Mouse (Mus musculus): ENCODE data around the gene Trpc7.

Trpc7 gene

DNA sequence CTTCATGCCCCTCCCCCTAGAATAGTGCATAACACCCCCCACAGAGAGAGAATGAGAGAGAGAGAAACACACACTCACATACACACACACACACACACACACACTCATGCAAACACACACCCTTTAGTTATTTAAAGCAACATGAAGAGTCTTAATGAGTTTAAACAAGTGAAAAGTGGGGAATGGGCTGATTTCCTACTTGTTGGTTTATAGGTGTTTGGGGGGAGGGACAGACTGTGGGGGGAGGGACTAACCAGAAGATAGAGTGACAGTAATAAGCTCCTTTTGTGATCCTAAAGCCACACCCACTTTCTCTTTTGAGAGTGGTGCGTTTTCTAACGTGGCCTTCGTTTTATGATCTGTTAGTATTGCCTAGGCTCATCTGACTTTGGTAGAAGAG is at the start of gene Trpc7:
TSS of gene Trpc7 (minus strand) at position 101 of the 400 bp plus-strand sequence.
- no peak for DNase-seq (ENCODE audit: low spot score in 2 of 2)

DNA sequence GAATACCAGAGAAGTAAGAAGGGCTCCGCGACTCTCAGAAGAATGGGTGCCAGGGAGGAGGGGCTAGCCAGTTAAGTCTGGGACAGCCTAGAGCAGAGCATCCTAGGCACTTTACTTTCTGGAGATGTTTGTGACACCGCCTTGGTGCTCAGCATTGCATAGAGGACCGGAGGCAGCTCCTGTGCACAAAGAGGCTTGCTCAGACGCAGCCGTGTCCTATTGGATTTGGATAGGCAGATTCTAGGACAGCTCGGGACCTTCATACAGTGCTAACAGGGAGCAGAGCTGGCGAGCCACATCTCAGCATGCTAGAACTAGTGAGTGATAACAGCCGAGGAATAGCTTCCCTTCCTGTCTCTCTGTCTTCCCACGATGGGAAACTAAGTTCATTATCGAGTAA is 43.5 kb upstream of the Trpc7 start:
- DNase-seq (ENCODE audit: low spot score in 2 of 2) = no peak

DNA sequence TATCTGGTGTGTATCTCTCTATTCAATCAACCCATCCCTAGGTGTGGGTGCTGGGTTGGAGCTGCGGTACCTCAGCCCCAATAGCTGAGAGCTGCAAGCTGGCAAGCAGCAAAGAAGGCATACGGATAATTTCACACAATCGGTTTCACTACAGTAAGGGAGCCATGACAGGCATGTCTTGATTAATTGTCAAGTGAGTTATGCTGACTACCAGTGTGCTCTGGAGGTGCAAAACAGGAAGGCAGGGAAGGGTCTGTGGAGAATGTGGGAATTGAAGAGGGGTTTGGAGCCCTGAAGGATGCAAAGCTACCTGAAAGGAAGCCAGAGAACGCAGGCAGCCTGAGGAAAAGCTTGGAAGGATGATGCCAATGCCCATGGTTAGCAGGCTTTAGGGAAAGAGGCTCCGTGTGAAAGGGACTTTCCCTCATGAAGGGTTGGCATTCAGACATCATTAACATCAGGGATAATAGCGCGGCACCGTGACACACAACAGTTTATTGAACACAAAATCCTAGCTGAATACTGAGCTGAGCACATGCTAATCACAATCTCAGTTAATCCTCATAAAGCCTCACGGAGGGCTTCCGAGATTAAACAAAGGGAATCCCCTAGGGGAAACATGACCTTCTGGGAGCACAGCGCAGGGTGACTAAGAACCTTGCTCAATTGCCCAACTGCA is 38.2 kb upstream of the Trpc7 start:
- no peak for DNase-seq (ENCODE audit: low spot score in 2 of 2)

DNA sequence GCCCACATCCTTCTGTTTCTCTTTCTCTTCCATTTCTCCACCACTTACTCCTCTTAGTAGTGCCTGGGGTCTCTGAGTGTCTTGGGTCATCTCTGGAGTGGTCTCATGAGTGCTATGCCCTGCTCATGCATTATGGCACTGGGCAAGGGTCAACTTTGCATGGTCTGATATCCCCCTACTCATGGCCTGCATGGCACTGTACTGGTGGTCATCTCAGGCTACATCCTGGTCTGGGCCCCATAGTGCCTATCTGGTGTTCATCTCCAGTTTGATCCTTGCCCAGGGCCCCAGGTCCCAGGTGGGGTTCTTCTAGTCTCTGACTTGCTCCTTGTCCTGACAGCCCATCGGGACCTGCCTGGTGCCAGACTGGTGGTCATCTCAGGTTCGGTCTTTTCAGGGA is 34.6 kb upstream of the Trpc7 start:
- no peak for DNase-seq (ENCODE audit: low spot score in 2 of 2)

DNA sequence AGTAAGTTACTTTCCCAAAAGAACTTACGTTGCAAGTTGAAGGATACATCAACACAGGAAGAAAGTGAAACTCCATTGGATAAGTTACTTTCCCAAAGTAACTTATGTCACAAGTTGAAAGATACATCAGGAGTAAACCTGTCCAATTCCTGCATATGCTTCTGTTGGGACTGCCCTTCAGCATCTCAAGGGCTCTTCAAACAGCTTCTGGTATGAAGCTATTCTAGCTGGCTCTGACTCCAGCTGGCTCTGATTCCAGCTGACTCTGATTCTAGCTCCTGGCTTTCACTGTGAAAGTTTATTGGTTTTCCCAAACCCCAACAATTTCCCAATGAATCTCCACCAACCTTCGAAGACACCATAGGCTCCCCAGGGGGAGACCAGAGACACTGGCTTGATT is 27.2 kb upstream of the Trpc7 start:
- no peak for DNase-seq (ENCODE audit: low spot score in 2 of 2)

DNA sequence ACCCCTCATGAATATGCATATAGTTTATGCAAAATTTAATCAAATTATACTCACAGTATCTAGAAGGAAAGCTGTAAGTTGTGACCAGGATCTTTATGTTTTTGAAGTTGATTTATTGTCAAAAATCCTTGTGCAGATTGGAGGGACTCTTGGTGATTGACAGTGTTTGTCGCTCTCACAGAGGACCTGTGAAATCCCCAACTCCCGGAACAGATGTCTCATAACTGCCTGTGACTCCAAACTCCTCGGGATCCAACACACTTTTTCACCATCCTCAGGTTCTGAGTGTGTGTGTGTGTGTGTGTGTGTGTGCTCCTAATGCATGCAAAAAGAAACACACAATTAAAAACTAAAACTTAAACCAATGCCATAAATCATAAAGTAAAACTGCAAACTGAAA is 25.5 kb upstream of the Trpc7 start:
- no peak for DNase-seq (ENCODE audit: low spot score in 2 of 2)

DNA sequence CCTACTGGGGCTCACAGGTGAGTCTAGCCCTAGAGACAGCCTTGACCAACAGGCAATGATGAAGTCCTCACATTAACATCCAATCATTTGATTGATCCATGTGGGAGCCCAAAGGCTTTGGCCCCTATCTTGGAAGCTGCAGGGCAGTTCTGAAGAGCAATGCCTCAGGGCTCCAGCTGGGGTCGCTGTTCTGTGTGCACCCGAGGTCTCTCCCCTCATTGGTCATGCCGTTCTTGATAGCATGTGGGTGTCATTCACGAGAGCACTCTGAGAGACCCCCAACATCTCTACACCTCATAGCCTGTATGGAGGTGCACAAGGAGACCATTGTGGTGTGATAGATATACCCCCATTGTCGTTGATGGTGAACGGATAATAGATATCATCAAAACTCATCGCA is 18.9 kb upstream of the Trpc7 start:
- DNase-seq (ENCODE audit: low spot score in 2 of 2) = no peak

DNA sequence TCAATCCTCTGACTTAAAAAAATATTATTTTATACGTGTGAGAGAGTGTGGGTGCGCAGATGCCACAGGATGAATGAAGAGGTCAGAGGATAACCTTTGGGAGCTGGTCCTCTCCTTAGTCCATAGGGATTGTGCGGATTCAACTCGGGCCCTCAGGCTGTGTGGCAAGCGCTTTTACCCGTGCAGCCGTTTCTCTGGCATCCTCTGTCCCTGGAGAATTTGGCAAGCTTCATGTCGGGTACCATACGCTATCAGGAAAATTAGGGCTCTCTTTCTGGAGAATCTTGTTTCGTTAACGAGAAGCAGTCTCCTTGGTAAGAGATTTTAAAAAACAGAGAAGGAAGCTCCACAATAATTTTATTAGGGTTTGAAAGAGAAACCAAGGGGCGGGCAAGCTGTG is 15.3 kb upstream of the Trpc7 start:
- no peak for DNase-seq (ENCODE audit: low spot score in 2 of 2)

DNA sequence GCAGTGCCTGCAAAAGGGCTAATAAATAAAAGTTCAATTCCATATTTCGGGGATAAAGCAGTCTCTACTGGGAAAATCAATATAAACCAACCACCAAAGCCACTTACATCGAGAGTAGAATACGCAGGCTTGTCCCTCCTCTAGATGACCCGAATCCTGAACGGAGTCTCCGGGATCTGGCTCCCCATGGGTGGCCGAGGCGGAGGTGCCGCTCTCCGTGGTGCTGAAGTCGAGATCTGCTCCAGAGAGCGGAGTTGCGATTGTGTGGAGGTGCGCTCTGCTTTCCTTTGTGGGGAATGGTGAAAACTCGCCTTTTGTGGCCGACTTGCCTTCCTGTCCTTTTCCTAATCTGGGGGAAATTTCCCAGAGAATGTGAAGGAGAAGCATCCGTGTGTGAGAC is 407 bp downstream of the Trpc7 start:
- peak in 1 of 2 experiments; percentile 11 for DNase-seq (ENCODE audit: low spot score in 2 of 2)

DNA sequence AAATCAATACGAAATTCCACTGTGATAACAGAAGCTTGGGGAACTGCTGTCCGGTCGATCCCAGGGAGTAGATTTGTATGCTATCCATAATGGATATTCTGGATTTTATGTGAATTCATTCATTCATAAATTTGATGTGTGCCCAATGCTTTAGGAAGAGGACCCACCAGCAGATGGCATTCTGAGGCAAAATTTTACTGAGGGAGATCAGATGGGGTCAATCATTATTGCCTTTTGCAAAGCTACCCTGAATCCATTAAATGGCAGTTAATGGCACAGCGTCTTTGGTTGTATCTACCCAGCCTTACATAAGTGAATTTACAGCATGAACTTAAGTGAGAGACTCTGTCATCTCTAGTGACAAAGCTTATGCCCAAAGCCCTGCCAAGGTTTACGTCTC is 1.2 kb downstream of the Trpc7 start:
- DNase-seq (ENCODE audit: low spot score in 2 of 2) = peak in 1 of 2 experiments; percentile 12

DNA sequence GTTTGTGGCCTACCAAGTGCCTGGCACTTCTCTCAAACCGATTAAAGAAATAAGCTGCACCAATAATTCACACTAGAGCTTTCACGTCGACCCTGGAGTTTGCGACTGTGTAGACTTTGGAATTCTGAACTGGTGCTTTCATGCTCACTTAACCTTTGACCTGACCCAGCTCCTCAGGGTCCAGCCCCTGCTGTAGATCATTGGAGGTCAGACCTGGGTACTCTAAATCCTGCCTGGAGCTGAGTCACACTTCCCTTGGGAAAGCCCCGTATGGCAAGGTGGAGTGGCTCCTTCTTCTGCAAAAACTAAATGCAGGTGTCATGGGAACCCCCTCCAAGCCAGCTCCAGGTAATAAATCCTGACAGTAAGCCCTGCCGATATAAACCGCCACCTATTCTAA is 5.9 kb downstream of the Trpc7 start:
- no peak for DNase-seq (ENCODE audit: low spot score in 2 of 2)

DNA sequence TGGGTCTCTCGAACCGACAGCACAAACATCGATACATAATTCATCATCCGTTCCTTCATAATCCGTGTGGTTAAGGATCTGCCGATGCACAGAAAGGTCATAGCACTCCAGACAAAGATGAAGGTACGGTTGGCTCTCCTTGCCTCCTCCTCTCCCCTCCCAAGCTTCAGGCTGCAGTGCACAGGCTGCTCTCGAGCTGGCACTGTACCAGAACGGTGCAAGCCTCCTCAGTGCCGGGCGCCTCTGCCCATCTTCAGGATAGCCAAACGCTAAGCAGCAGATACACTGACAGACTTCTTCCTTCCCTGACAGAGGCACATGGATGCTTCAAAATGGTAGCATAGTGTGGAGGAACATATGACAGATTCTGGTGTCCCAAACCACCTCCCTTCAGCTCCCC is 12.9 kb downstream of the Trpc7 start:
- DNase-seq (ENCODE audit: low spot score in 2 of 2) = no peak

DNA sequence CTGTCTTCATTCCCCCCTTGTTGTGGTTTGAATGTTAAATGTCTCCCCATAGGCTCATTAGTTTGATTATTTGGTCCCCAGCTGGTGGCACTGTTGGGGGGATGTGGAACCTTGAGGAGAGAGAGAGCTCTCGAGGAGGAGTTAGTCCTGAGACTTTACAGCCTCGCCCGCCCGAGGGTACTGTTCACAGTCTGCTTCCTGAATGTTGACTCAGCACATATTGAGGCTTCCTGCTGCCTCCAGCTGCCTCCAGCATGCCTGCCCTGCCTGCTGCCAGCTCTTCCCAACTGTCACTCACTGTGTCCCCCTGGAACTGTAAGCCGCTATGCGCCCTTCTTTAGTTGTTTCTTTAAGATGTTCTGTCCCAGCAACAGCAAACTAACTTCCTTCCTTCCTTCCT is 31.2 kb downstream of the Trpc7 start:
- DNase-seq (ENCODE audit: low spot score in 2 of 2) = no peak

DNA sequence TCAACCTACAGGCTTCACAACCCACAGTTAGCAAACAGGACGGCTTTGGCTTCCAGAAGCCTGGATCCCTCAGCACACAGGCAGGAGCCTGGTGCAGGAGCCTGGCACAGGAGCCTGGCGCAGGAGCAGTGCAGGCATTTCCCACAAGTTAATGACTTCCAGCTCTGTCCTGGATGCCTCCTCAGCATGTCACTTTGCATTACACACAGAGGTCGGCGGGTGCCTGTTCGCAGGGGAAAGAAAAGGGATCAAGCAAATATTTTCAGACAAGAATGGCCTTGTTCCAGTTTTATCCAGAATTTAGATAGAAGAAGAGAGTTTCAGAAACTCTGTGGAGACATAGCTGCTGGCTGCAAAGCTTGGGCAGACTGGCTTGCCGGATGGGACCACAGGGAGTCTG is 33.8 kb downstream of the Trpc7 start:
- DNase-seq (ENCODE audit: low spot score in 2 of 2) = no peak

DNA sequence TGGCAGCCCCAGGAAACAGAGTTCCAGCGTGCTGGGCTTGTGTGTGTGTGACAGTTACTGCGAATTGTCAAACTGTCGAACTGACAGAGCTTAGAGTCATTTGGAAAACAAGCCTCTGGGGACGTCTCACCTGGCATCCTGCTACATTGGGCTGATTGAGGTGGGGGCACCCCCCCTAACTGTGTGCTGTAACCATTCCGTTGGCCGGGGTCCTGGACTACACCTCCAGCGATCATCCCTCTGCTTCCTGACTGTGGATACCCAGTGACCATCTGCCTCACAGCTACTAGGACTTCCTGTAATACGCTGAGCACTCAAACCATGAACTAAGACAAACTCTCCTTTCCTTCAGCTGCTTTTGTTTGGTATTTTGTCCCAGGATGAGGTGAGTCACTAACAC is 41.3 kb downstream of the Trpc7 start:
- DNase-seq (ENCODE audit: low spot score in 2 of 2) = no peak

DNA sequence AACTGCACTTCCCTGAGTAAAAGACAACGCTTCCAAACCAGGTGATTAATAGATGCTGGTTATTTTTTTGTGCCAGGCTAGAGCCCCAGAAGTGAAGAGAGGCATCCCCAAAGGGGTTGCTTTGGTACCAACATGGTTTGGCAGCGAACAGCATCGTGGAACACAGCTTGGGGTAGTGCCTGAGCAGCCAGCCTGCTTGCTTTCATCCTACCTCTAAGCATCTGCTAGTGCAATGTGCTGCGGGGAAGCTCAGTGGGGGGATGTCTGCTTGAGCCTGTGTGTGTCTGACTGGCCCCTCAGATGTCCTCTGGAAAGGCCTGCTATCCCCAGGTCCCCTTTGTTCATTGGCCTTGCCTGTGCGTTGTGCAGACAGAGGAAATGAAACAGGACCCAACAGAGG is 42.4 kb downstream of the Trpc7 start:
- DNase-seq (ENCODE audit: low spot score in 2 of 2) = no peak

DNA sequence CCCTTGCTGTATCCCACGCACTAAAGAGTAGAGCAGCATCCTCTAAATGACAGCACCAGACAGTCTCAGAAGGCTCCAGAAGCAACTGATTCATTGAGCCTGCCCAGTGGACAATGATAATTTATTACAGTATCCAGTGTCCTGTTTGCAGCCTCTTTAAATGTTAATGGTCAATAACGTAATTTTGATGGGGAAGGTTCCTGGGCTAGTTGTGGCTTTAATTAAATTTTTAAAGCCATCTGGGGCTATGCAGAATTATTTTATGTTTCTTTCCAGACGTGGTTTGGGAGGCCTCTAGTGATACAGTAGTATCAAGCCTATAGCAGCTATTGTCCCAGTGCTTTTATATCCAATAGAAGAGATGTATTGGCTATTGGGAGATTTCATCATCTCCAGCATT is 49.9 kb downstream of the Trpc7 start:
- no peak for DNase-seq (ENCODE audit: low spot score in 2 of 2)

DNA sequence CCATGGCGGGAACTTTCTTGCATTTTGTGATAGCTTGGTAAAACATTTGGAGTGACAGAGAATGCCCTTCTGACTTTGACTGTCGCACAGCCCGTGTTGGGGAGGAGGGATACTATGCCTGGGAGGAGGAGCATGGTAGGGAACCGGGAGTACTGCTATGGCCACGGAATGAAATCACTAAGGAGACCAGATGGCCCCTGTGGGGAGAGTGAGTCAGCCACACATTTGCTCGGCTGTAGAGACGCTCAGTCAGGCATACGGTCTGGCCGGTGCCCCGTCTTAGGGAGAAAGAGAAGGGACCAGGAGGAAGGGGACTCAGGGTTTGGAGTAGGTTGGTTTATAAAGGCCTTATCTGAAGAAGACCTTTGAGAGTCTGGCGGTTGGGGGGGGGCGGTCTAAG is 80.3 kb downstream of the Trpc7 start:
- no peak for DNase-seq (ENCODE audit: low spot score in 2 of 2)

DNA sequence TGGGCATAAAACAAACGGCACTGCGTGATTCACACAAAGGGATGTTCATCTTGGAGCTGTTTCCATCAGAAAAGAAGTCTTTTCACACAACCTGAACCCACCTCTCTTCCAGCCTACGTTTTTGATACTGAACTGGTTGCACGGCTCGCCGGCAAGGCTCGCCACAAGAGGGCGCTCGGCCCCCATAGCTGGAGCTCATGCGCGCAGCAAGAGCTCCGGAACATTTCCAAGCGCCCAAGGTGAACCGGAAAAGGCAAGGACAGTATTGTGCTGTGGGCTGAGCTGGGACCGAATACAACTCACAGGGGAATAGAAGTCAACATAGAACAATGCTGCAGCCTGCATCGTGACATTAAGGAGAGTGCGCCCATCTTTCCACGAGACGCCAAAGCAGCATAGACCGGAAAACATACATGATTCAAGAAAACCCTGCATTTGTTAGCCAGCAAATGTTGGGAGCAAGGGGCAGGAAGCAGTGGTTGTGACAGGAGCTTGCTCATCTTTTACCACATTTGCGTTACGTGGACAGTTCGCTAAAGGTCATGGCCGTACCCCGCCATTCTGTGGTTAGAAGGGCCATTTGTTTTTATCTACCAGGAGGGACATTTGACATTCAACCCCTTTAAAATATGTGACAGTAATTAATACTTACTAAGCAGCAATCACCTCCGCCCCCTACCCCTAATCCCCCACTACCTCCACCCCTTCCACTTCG is 88.9 kb downstream of the Trpc7 start:
- DNase-seq (ENCODE audit: low spot score in 2 of 2) = peak; percentile 52 to 90

DNA sequence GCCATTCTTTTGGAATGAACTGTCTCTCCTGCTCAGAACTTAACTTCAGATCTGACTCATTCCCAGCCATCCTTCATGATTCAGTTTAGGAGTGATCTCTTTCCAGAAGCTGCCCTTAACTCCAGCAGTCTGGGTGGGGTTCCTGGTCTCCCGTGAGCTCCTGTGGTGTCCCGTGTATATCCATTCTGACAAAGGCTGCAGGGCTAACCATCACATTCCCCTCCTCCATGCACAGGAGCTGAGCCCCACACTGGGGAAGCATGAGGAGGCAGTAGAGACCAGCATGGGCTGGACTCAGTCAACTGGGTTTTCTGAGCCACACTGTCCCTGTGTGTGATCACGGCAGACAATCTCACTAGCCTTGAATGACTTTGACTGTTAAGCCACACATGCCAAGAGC is 90.7 kb downstream of the Trpc7 start:
- no peak for DNase-seq (ENCODE audit: low spot score in 2 of 2)

DNA sequence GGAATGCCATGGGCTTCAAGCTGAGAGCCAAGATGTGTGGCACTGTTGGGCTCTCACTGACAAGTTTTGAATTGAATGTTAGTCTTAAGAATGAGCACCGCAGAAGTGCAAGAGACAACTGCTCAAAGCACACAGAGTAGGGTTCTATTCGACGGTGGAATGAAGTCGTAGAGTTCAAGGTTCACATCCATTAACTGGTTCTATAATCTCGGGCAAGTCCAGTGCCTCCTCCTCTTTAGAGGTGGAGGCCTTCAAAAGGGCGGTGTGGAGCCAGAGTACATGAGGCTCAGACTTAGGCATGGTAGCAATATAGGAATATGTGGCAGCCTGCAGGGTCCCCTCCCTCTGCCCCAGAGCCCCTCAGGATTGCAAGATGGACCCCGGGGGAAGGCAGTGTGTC is 98.3 kb downstream of the Trpc7 start:
- no peak for DNase-seq (ENCODE audit: low spot score in 2 of 2)

DNA sequence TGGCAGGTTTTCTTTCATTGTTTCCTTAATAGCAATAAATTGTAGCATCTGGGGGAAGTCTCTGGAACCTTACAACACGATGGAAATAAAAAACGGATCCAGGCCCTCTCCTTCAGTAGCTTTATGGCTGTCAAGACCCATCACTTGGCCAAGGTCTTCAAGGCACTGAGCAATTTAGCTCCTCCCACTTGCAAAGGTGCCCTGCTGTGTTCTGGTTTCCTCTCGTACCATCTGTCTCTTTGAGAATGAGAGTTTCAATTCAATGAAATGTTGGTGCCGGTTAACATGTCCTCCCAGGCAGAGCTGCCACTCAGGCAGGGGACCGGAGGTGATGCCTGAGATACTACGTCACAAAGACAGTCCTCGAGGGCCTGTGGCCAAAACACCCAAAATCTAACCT is 100.3 kb downstream of the Trpc7 start:
- no peak for DNase-seq (ENCODE audit: low spot score in 2 of 2)

DNA sequence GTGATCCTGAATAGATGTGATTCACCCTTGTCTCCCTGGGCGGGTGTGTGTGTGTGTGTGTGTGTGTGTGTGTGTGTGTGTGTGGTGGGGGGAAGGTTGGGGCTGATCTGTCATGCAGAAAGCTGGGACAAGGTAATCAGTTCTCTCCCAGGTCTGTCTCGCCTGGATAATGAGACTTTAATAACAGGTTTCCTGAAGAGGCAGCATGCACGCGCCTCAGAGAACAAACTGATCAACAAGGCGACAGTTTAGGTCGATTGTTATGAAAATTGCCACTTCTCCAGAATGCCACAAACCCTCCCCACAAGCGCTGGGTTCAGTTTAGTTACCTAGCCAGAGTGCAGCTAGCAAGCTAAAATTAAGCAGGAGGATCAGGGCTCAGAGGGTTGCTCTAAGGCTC is 101.4 kb downstream of the Trpc7 start:
- DNase-seq (ENCODE audit: low spot score in 2 of 2) = no peak

DNA sequence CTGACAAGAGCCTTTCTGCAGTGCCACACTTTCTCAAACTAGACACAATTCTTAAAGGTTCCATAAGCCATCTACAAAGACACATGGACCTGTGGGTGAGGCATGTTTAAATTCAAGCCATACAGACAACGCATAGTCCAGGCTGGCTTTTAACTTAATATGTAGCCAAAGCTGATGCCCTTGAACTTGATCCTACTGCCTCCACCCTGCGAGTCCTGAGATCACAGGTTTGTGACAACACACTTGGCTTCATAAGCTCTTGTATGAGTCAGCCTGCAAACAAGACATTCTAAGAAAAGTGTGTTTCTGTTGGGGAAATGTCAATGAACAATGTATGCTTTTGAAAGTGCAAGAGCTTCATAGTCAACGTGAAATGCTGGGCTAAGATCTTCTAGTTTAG is 102.9 kb downstream of the Trpc7 start:
- no peak for DNase-seq (ENCODE audit: low spot score in 2 of 2)

Measured in left cerebral cortex, adult 9 months (tissue).